Mouse (Mus musculus) spleen, adult 12 weeks (tissue): ENCODE measurements around the gene Polr2i.

Source experiments
- DNase-seq: peaks from one replicate; pipeline ENCODE4 v3.0.0; 2022; ENCODE audit warnings: low spot score

Gene Polr2i

DNA sequence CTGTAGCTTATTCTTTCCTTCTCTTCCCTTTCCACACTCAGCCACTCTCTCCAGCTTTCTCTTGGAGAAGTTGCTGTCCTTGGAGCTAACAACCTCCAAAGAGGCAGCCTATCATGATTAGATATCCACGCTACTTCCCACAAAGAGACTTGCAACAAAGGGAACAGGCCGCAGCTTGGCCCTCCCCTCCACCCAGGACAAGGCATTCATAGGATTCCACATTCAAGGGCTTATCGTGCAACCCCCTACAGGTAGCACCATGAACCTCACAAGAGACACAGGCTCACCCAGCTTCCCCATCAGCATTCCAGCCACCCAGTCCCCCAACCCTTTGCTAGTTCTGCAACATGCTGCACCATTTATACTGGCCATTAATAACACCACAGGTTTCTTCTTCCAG lies 35.0 kb downstream of the Polr2i start:
- no peak for DNase-seq

DNA sequence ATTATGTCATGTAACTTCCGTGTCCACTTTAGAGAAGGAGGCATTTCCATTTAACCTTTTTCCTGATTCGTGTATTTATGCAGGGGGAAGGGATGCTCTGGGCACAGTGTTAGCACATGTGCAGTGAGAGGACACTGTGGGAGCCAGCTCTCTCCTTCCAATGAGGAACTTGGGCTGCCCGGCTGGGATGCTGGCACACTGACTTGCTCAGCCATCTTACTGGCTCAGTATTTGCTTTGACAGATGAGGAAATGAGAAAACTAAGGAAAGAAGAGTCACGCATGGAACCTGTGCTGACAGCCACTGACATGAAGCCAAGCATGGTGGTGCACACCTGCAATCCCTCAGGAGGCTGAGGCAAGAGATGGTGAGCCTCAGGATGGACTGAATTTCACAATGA lies 37.9 kb downstream of the Polr2i start:
- DNase-seq = no peak

- DNase-seq = no peak
Observed at GRCm38 (mm10) chr7:30274383-30274782, 42.6 kb downstream of the Polr2i start.

DNA sequence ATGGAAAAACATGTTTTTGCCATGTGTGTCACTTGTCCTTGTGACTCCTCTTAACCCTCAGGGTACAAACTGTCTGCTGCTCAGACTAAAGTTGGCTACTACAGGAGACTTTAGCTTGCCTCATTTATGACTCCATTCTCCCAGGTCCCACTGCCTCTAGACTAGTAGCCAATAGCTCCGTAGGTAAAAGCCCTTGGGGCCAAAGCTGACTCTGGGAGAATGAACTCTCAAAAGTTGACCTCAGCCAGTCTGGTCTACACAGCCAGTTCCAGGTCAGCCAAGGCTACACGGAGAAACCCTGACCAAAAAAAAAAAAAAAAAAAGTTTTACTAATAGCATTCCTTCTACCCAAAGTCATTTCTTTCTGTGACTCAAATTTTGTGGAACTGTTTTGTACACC lies 47.2 kb downstream of the Polr2i start:
- DNase-seq = no peak

DNA sequence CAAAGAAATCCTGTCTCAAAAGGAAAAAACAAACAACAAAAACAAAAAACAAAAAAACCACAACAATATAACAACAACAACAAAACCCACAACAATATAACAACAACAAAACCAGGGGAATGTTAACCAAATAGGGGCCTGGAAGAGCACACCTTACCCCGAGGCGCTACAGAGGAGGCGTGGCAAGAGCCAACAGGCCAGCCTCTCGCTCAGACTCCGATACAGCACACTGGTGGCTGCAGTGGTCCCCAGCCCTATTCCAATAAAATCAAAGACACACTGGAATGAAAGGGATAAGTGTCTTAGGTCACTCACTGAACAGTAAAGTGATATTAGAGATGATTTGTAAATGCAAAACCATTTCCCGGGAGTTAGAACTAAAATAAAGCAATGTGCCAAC lies 47.8 kb downstream of the Polr2i start:
- no peak for DNase-seq

- DNase-seq = peak; percentile 88
Observed at GRCm38 (mm10) chr7:30279951-30280669, 48.4 kb downstream of the Polr2i start, which contains the start of the genes Thap8 and Wdr62. Gene Thap8 (plus strand): TSS chr7:30280094. Gene Wdr62 (minus strand): TSS chr7:30280419.

DNA sequence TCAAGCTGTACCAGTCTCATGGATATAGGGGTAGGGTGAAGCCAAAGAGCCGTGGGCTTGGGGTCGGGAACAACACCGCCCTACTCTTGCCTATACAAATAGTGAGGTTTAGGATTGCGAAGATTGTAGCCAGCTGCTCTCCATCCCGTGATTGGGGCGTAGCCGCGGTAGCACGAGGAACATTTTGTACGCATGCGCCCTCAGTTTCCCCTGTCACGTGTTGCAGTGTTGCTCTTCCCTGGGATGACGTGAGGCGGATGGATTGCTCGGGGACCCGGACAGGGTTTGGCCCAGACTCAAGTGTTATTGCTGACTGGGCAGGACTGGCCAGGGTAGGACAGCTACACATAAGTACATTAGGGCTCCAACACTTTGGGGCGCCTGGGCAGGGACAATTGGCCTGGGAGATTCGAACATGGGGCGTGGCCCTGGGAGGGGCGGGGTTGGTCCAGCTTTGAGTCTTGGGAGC lies 49.0 kb downstream of the Polr2i start:
- DNase-seq = peak; percentile 71

GRCm38 (mm10) chr7:30281522-30281921 lies 49.8 kb downstream of the Polr2i start:
- no peak for DNase-seq

DNA sequence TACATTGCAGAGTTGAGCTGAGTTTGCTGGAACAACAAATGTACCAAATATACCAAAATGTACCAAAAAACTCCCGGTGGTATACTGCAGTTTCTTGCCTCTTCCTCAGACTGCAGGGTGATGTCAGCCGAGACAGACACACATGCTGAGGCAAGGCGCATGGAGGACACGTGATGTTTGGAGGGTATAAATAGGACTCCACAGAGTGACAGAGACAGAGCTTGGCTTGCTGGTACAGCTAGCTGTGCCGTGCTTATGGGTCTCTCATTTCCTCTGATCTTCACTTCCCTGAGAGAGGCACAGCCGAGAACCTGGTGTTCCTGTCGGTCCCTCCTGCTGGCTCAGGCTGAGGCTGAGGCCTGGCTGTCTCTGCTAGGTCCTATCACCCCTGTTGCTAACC lies 51.0 kb downstream of the Polr2i start:
- no peak for DNase-seq
